Mouse (Mus musculus) ES-E14 (cell line): ENCODE results near the gene Klc3. TPM values are rescaled to one million over a fixed set of nuclear protein-coding genes. Genes with fewer than 3 reads are reported as not detected.

ENCODE experiments used
- DNase-seq: peaks from one replicate; pipeline ENCODE4 v3.0.0-alpha.2; 2013; ENCODE audit warnings: low read depth, low spot score
- H3K27ac ChIP-seq: 2 replicates; pipeline ENCODE4 v1.5.1; 2012; ENCODE audit warnings: low read depth, mild to moderate bottlenecking, low read length, moderate library complexity, mixed read lengths; ENCODE audit not compliant: poor library complexity, insufficient read depth, severe bottlenecking
- H3K36me3 ChIP-seq: 2 replicates; pipeline ENCODE4 v1.6.1; 2012; ENCODE audit warnings: mild to moderate bottlenecking, low read length, moderate library complexity, mixed read lengths; ENCODE audit not compliant: control insufficient read depth, poor library complexity, insufficient read depth, severe bottlenecking
- H3K4me1 ChIP-seq, 2 experiments: fragments of 150-350 bp in 1 of 2; sonication (generic) in 1 of 2; 2 replicates each; pipeline ENCODE4 v1.6.1; 2012; ENCODE audit warnings: low read length in 2 of 2, mild to moderate bottlenecking in 1 of 2, mixed read lengths in 1 of 2; ENCODE audit not compliant: control insufficient read depth in 2 of 2, insufficient read depth in 2 of 2, poor library complexity in 1 of 2
- H3K4me3 ChIP-seq, 2 experiments: fragments of 150-350 bp in 1 of 2; sonication (generic) in 1 of 2; 2 replicates each; pipeline ENCODE4 v1.5.1; 2012; ENCODE audit warnings: low read length in 2 of 2, low read depth in 1 of 2, mild to moderate bottlenecking in 1 of 2, mixed read lengths in 1 of 2; ENCODE audit not compliant: insufficient read depth in 1 of 2, poor library complexity in 1 of 2, severe bottlenecking in 1 of 2
- H3K9ac ChIP-seq: 2 replicates; pipeline ENCODE4 v1.6.1; 2012; ENCODE audit warnings: low read depth, mild to moderate bottlenecking, low read length, mixed read lengths; ENCODE audit not compliant: poor library complexity, insufficient read depth, severe bottlenecking
- H3K9me3 ChIP-seq: fragments of 150-350 bp; sonication (generic); 2 replicates; pipeline ENCODE4 v1.6.1; 2012; ENCODE audit warnings: low read depth, mild to moderate bottlenecking, low read length; ENCODE audit not compliant: control insufficient read depth, insufficient read depth
- CHD2 ChIP-seq: IDR thresholded peaks from 2 replicates; pipeline ENCODE4 v1.6.1; 2014; ENCODE audit warnings: mild to moderate bottlenecking, low read depth, low read length, inconsistent platforms
- HCFC1 ChIP-seq: IDR thresholded peaks from 2 replicates; pipeline ENCODE4 v1.6.1; 2012; ENCODE audit warnings: low read length, inconsistent platforms, borderline replicate concordance; ENCODE audit not compliant: insufficient read depth
- MAFK ChIP-seq: IDR thresholded peaks from 2 replicates; pipeline ENCODE4 v1.6.1; 2014; ENCODE audit warnings: mild to moderate bottlenecking, low read depth, low read length, inconsistent platforms; ENCODE audit not compliant: insufficient read depth
- ZC3H11A ChIP-seq: IDR thresholded peaks from 2 replicates; pipeline ENCODE4 v1.6.1; 2012; ENCODE audit warnings: low read depth, mild to moderate bottlenecking, inconsistent platforms, low read length, borderline replicate concordance
- ZNF384 ChIP-seq: IDR thresholded peaks from 2 replicates; pipeline ENCODE4 v1.6.1; 2012; ENCODE audit warnings: low read depth, low read length, inconsistent platforms
- in situ Hi-C, 2 experiments: fragments of 600-800 bp; cut with MboI; formaldehyde crosslinking; loops; one replicate each; pipeline ENCODE4 v1.15.1; 2025; ENCODE audit warnings: low sequenced_read_pairs in 2 of 2, inconsistent platforms in 1 of 2; ENCODE audit not compliant: unreplicated experiment in 2 of 2
- total RNA-seq: library from RNA; depleted of rRNA; stranded (reverse); fragments of 300-350 nt; gene quantifications from 2 replicates; pipeline ENCODE4 v1.2.3, GENCODE M21; 2012

Gene Klc3
- total RNA-seq, 1 experiment, result 10.1 TPM

DNA sequence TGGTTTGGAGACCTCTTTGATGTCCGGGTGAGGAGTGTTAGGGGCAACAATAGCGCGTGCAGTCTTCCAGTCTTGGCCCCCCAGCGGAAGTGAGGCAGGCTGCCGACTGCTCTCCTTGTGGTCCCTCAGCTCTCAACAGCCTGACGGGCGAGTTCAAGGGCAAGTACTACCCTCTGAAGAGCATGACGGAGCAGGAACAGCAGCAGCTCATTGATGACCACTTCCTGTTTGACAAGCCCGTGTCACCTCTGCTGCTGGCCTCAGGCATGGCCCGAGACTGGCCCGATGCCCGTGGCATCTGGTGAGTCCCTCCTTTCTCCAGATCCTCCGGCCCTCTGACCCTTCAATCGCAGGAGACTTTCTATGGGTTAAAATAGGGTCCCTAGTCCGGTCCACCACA is 12.7 kb upstream of the Klc3 start:
- TF ChIP-seq HCFC1 (no peak), CHD2 (no peak), ZC3H11A (no peak), MAFK (no peak), ZNF384 (no peak)
- Histone ChIP-seq H3K4me3 (no peak overlapping the region), H3K36me3 (no peaks in the 10 kb centered on the region), H3K9ac (no peak overlapping the region), H3K9me3 (no peaks in the 10 kb centered on the region), H3K4me1 (peaks cover 0 to 18% of the 10 kb centered on the region in 2 experiments; a peak in 1 of 4 replicates), H3K27ac (no peak overlapping the region)
- DNase-seq, result no peak
- in situ Hi-C loops, result loop anchor here in 1 of 2 experiments (10.0 kb wide), 1 partner anchor 58 kb away; no protein-coding TSS in a partner anchor

DNA sequence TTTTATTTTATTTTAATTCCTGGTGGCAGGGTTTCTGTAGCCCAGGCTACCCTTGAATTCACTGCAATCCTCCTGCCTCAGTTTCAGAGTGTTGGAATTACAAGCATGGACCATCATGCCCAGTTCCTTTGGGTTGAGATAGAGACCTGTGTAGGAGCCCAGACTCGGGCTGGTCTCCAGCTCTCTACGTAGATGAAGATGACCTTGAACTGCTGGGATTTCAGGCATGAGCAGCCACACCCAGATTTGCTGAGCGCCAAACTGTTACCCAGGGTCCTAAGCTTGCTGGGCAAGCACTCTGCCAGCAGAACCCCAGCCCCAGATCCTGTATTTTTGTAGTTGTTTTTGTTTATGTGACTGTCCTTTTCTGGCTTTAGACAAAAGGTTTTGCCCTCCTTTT is 9.6 kb upstream of the Klc3 start:
- no peak overlapping the region for H3K9ac ChIP-seq
- no peak for DNase-seq
- no peak overlapping the region for H3K4me3 ChIP-seq
- TF ChIP-seq ZC3H11A, result no peak
- TF ChIP-seq ZNF384, result no peak
- no peak for TF ChIP-seq MAFK
- no peak for TF ChIP-seq CHD2
- no peak for TF ChIP-seq HCFC1
- H3K36me3 ChIP-seq, result no peaks in the 10 kb centered on the region
- in situ Hi-C loops, result loop anchor here in 1 of 2 experiments (10.0 kb wide), 1 partner anchor 61 kb away; no protein-coding TSS in a partner anchor
- H3K9me3 ChIP-seq, result no peaks in the 10 kb centered on the region
- H3K27ac ChIP-seq, result no peak overlapping the region
- H3K4me1 ChIP-seq, result peaks cover 0 to 15% of the 10 kb centered on the region in 2 experiments; a peak in 1 of 4 replicates

DNA sequence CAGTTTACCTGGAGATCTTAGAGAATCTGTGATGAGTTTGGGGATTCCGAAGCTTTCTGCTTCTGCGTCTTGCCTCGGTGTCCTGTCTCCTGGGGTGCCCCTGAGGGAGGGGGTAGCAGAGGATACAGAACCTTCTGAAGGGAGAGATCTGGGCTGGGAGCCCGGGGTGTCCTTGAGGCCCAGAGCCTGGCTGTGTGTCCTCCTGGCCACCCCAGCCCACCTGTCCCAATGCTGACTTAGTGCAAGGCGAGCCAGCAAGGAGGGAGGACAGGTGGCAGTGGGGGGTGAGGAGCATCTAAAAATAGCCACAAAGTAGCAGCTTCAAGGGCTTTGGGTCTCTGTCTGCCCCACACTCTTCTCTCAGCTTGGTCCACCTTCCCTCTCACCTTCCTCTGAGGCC is 7.9 kb upstream of the Klc3 start:
- in situ Hi-C loops, result loop anchor here in 1 of 2 experiments (10.0 kb wide), 1 partner anchor 63 kb away; no protein-coding TSS in a partner anchor
- TF ChIP-seq HCFC1, result no peak
- no peak for TF ChIP-seq ZC3H11A
- no peak for TF ChIP-seq MAFK
- TF ChIP-seq CHD2, result no peak
- no peak for TF ChIP-seq ZNF384
- Histone ChIP-seq H3K9me3 (no peaks in the 10 kb centered on the region), H3K27ac (no peak overlapping the region), H3K4me3 (no peak overlapping the region), H3K4me1 (peaks cover 0 to 15% of the 10 kb centered on the region in 2 experiments; a peak in 1 of 4 replicates), H3K9ac (no peak overlapping the region), H3K36me3 (no peaks in the 10 kb centered on the region)
- DNase-seq, result no peak

DNA sequence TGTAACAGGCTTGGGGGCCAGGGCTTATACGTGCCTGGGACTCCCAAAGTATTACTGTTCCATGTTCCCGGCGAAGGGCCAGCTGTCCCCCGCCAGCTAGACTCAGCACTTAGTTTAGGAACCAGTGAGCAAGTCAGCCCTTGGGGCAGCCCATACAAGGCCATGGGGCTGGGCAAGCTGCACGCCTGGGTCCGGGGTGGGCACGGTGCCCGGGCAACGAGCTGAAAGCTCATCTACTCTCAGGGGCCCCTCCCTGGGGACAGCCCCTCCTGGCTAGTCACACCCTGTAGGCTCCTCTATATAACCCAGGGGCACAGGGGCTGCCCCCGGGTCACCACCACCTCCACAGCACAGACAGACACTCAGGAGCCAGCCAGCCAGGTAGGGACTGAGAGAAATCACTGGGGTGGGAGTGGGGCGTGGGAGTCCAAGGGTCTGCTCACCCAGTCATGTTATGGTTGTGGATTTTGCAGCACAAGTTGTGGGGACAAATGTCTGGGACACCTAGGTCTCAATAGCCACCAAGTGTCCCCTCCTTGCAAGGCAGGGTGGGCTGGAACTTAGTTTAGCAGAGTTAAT is 7.0 kb upstream of the Klc3 start:
- Histone ChIP-seq H3K4me3 (no peak overlapping the region), H3K27ac (no peak overlapping the region), H3K36me3 (no peaks in the 10 kb centered on the region), H3K9me3 (no peaks in the 10 kb centered on the region), H3K4me1 (peaks cover 0 to 17% of the 10 kb centered on the region in 2 experiments; a peak in 2 of 4 replicates), H3K9ac (no peak overlapping the region)
- in situ Hi-C loops, result loop anchor here in 1 of 2 experiments (10.0 kb wide), 1 partner anchor 64 kb away; no protein-coding TSS in a partner anchor
- TF ChIP-seq HCFC1 (no peak), MAFK (no peak), CHD2 (no peak), ZC3H11A (no peak), ZNF384 (no peak)
- DNase-seq, result no peak
